Mouse (Mus musculus) lung, postnatal 0 days (tissue): ENCODE measurements at regions not wholly inside any gene's neighbourhood (a gene's known extent, or its start where the extent isn't known, plus 50 kb on each side); places are given as distances from the start of the nearest gene placed in this dataset.

Experiments
- ATAC-seq: fragments of 200-750 bp; cut with Nextera tagmentation; 2 replicates; pipeline ENCODE4 v1.8.0; 2017; ENCODE audit warnings: moderate library complexity
- DNase-seq: peaks from one replicate; pipeline ENCODE4 v3.0.0-alpha.2; 2016; ENCODE audit warnings: low spot score
- H3K27ac ChIP-seq: fragments of 300-500 bp; sonication (generic); 2 replicates; pipeline ENCODE4 v1.5.1; 2014; ENCODE audit warnings: antibody characterized with exemption, mild to moderate bottlenecking, low read length, mixed read lengths
- H3K27me3 ChIP-seq: fragments of 300-500 bp; sonication (generic); replicated peaks from 2 replicates; pipeline ENCODE4 v1.6.1; 2014; ENCODE audit warnings: low read length, mixed read lengths; ENCODE audit not compliant: insufficient read depth
- H3K36me3 ChIP-seq: fragments of 300-500 bp; sonication (generic); 2 replicates; pipeline ENCODE4 v1.6.1; 2014; ENCODE audit warnings: low read length, mixed read lengths; ENCODE audit not compliant: insufficient read depth
- H3K4me1 ChIP-seq: fragments of 300-500 bp; sonication (generic); 2 replicates; pipeline ENCODE4 v1.6.1; 2014; ENCODE audit warnings: antibody characterized with exemption, low read depth, low read length, mixed read lengths; ENCODE audit not compliant: insufficient read depth
- H3K4me2 ChIP-seq: fragments of 300-500 bp; sonication (generic); replicated peaks from 2 replicates; pipeline ENCODE4 v1.6.1; 2014; ENCODE audit warnings: low read depth, mild to moderate bottlenecking, low read length, moderate library complexity, mixed read lengths
- H3K4me3 ChIP-seq: fragments of 300-500 bp; sonication (generic); 2 replicates; pipeline ENCODE4 v1.5.1; 2014; ENCODE audit warnings: low read depth, low read length
- H3K9ac ChIP-seq: fragments of 300-500 bp; sonication (generic); replicated peaks from 2 replicates; pipeline ENCODE4 v1.6.1; 2014; ENCODE audit warnings: low read depth, mild to moderate bottlenecking
- H3K9me3 ChIP-seq: fragments of 300-500 bp; sonication (generic); 2 replicates; pipeline ENCODE4 v1.6.1; 2016; ENCODE audit warnings: low read length, mixed read lengths
- CTCF ChIP-seq: IDR thresholded peaks from 2 replicates; pipeline ENCODE4 v1.5.1; 2016; ENCODE audit warnings: antibody characterized with exemption, mild to moderate bottlenecking
- EP300 ChIP-seq: IDR thresholded peaks from 2 replicates; pipeline ENCODE4 v1.6.1; 2016; ENCODE audit warnings: antibody characterized with exemption, mild to moderate bottlenecking, control low read depth
- WGBS: fragments of 180-500 bp; shearing (Covaris S2); extraction: QIAGEN DNeasy Blood & Tissue Kit; methylation state at CpG from one replicate; pipeline ENCODE4 v1.1.7; 2014; 5-methylcytosine and 5-hydroxymethylcytosine counted together

- H3K27ac ChIP-seq = no peak overlapping the region
- H3K4me2 ChIP-seq = no peak overlapping the region
- no peak overlapping the region for H3K9ac ChIP-seq
- DNase-seq (no peak), ATAC-seq (no peak)
- no peaks in the 10 kb centered on the region for H3K36me3 ChIP-seq
- H3K4me3 ChIP-seq = no peak overlapping the region
- no peaks in the 10 kb centered on the region for H3K27me3 ChIP-seq
- H3K4me1 ChIP-seq = no peaks in the 10 kb centered on the region
- 81% methylated on average over 6 of the region's 6 CpGs for WGBS
- no peaks in the 10 kb centered on the region for H3K9me3 ChIP-seq
- TF ChIP-seq EP300 (no peak), CTCF (no peak)
These were observed 131.8 kb downstream of the Thbs2 start for GRCm38 (mm10) chr17:14562191-14562590.

GRCm38 (mm10) chr17:14557214-14557613, 136.8 kb downstream of the Thbs2 start:
- H3K4me3 ChIP-seq = no peak overlapping the region
- ATAC-seq = no peak
- TF ChIP-seq CTCF (no peak), EP300 (no peak)
- H3K9ac ChIP-seq = no peak overlapping the region
- H3K9me3 ChIP-seq = no peaks in the 10 kb centered on the region
- no peaks in the 10 kb centered on the region for H3K27me3 ChIP-seq
- H3K27ac ChIP-seq = no peak overlapping the region
- H3K4me1 ChIP-seq = no peaks in the 10 kb centered on the region
- no peak for DNase-seq
- H3K36me3 ChIP-seq = no peaks in the 10 kb centered on the region
- H3K4me2 ChIP-seq = no peak overlapping the region

- H3K4me2 ChIP-seq = no peak overlapping the region
- TF ChIP-seq CTCF (no peak), EP300 (no peak)
These were observed 140.8 kb downstream of the Thbs2 start for GRCm38 (mm10) chr17:14553195-14553594.

GRCm38 (mm10) chr17:14552081-14552480, 142.0 kb downstream of the Thbs2 start:
- Histone ChIP-seq H3K4me1 (0 out of 2 replicates have a peak, but pooled peaks cover 3% of the 10 kb centered on the region), H3K27me3 (no peaks in the 10 kb centered on the region), H3K36me3 (no peaks in the 10 kb centered on the region), H3K9me3 (no peaks in the 10 kb centered on the region), H3K4me3 (no peak overlapping the region), H3K4me2 (no peak overlapping the region), H3K9ac (no peak overlapping the region), H3K27ac (no peak overlapping the region)
- DNase-seq (no peak), ATAC-seq (no peak)
- WGBS = 75% methylated on average over 4 of the region's 4 CpGs
- TF ChIP-seq CTCF (no peak), EP300 (no peak)

More at GRCm38 (mm10) chr17:14553195-14553594, 140.8 kb downstream of the Thbs2 start:
- Histone ChIP-seq H3K9me3 (no peaks in the 10 kb centered on the region), H3K27me3 (no peaks in the 10 kb centered on the region), H3K36me3 (no peaks in the 10 kb centered on the region), H3K9ac (no peak overlapping the region), H3K27ac (no peak overlapping the region), H3K4me3 (no peak overlapping the region), H3K4me1 (0 out of 2 replicates have a peak, but pooled peaks cover 3% of the 10 kb centered on the region)
- no peak for DNase-seq
- no peak for ATAC-seq
- 42% methylated on average over 3 of the region's 3 CpGs for whole genome bisulfite sequencing

- TF ChIP-seq EP300 (no peak), CTCF (no peak)
- Histone ChIP-seq H3K36me3 (no peaks in the 10 kb centered on the region), H3K9me3 (no peaks in the 10 kb centered on the region), H3K4me3 (no peak overlapping the region), H3K27ac (no peak overlapping the region), H3K4me2 (no peak overlapping the region), H3K9ac (no peak overlapping the region), H3K4me1 (0 out of 2 replicates have a peak, but pooled peaks cover 3% of the 10 kb centered on the region), H3K27me3 (no peaks in the 10 kb centered on the region)
- no peak for DNase-seq
- WGBS = 31% methylated on average over 4 of the region's 4 CpGs
- no peak for ATAC-seq
These were observed 142.4 kb downstream of the Thbs2 start for GRCm38 (mm10) chr17:14551610-14552009.

GRCm38 (mm10) chr17:14545822-14546473, 148.1 kb downstream of the Thbs2 start:
- H3K4me1 ChIP-seq = no peaks in the 10 kb centered on the region
- H3K9ac ChIP-seq = no peak overlapping the region
- H3K27ac ChIP-seq = no peak overlapping the region
- H3K4me2 ChIP-seq = no peak overlapping the region
- DNase-seq = peak; percentile 84
- H3K36me3 ChIP-seq = no peaks in the 10 kb centered on the region
- no peak overlapping the region for H3K4me3 ChIP-seq
- TF ChIP-seq CTCF (peak; percentile 80), EP300 (no peak)
- H3K9me3 ChIP-seq = no peaks in the 10 kb centered on the region
- 31% methylated on average over 16 of the region's 16 CpGs for WGBS
- H3K27me3 ChIP-seq = no peaks in the 10 kb centered on the region
- peak; percentile 64 for ATAC-seq
